Mouse (Mus musculus) embryo, embryonic 10 days (tissue): ENCODE data around the gene Apbb2.

Source experiments
- DNase-seq: peaks from one replicate; pipeline ENCODE4 v3.0.0-alpha.2; 2015; ENCODE audit warnings: low spot score

Apbb2 gene

GRCm38 (mm10) chr5:66602287-66602820 is 16.2 kb downstream of the Apbb2 start:
- no peak for DNase-seq

DNA sequence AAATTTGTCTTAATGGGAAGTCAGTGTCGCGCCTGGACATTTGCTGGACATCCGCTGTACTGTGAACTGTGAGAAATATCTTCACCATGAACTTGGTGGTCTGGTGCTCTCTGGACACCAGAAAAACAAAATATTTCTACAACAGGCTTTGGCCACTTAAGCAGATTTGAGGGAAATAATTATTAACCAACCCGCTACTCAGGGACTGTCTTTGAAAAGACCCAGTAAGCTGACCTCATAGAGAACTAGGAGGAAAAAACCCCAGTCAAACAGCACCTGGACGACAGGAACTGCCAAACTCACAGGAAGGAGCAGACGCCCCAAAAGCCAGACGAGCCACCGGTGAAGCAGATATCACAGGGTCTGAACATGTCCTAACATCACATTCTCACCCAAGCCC is 18.2 kb downstream of the Apbb2 start:
- no peak for DNase-seq

DNA sequence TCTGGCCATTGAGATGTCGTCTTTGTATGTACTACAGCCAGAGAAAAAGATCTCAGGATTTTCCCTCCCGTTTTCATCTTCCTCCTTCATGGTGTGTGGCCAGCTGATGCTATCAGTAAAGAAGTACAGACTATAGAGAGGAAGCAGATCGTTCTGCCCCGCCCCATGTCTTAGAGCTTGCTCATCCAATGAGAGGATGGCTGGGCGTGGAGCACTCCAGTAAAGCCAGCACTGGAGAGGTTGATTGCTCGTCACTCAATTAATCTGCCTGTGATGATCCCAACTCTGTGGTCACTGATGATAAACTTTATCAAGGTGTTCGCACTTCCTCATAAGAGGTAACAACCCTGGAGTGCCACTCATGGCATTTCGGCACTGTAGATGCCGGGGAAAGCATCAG is 18.7 kb downstream of the Apbb2 start:
- DNase-seq = no peak

DNA sequence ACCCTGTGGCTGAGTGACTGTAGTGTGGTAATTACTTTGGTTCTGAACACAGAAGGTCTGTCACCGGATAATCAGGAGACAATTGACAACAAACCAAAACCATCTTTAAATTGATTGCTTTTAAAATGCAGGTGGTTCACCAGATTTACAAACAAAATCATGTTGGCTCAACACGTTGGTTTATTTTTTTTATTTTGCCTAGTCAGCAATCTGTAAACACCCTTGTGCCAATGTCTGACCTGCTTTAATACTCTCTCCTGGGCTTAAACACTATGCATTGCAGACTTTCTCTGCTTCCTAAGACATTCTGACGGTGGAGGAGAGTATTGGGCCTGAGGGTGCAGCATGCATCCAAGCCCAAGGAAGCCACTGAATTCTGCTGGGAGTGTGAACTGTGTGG is 22.3 kb downstream of the Apbb2 start:
- DNase-seq = no peak

- no peak for DNase-seq
Measured at GRCm38 (mm10) chr5:66594881-66595280, 23.7 kb downstream of the Apbb2 start.

DNA sequence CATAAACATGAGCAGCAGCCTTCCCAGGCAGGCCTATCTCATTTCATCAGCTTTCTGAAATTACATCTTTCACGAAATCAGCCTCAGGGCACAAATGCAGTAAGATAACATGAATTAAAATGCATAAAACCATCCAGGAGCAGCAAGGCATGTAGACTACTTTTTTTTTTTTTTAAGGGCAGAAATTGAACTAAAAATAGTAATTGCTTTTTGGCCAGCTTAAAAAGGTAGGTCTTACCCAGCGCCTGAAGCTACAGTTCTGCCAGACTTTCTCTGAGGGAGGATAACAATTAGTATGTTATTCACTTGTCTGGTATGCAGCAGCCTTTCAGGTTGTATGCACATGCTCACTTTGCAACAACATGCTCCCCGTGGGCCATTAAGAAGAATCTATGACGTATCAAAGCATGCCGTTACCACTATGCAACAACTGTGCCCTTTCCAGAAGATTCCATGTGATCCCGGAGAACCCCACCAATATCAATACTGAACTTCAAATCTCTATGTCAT is 32.3 kb downstream of the Apbb2 start:
- no peak for DNase-seq

GRCm38 (mm10) chr5:66583019-66583406 is 35.6 kb downstream of the Apbb2 start:
- DNase-seq = no peak

GRCm38 (mm10) chr5:66582281-66583018 is 36.1 kb downstream of the Apbb2 start:
- DNase-seq = no peak

DNA sequence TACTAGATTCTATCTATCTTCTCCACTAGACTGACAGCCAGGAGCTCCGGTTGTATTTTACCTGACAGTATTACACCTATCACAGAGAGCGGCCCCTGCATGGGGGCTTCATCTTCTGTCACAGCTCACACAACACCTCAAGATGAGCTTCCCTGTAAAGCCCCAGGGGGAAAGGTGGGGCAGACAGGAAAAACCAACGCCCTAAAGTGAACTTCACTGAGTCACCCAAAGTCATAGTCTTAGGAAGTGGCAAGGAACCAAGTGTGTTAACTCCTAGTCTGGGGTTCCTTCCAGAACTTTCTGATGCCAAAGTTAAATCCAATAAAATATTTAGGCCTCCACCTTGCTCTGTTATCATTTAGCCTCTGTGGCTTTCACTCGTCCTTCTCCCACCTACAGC is 39.5 kb downstream of the Apbb2 start:
- DNase-seq = no peak

DNA sequence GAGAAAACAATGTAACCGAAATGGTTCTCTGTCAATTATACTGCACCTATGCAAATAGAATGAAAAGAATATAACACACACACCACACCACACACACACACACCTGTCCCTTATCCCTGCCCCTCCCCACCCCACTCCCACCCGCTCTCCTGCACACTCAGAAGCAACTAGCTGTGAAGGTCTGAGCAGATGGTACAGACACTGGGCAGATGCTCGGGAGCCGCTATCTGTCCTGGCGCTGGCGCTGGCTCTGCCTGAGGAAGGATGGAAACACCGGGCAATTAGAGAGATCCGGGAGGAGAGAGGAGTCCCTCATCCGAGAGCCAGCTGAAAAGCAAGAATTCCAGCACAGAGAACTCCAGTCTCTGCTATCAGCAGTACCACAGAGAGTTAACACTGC is 42.3 kb downstream of the Apbb2 start:
- no peak for DNase-seq

- no peak for DNase-seq
Measured at GRCm38 (mm10) chr5:66575148-66575547, 43.4 kb downstream of the Apbb2 start.

DNA sequence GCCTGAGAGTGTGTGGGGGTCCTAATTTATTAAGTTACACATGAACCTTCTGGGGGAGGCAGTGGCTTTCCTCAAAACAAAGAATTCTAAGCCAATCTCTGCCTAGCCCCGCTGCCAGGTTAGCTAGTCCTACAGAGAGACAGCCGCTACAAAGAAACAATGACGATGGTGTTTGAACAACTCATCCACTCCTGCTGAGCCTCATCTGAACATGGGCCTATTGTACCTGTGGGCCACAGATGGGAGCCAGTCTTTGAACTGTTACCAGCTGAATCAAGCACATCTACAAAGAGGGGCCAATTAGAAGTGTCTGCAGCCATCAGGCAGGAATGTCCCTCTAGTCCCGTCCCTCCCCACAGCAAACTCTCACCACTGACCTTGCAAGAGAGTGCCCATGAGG is 45.3 kb downstream of the Apbb2 start:
- no peak for DNase-seq

GRCm38 (mm10) chr5:66572086-66572855 is 46.3 kb downstream of the Apbb2 start:
- DNase-seq = no peak

DNA sequence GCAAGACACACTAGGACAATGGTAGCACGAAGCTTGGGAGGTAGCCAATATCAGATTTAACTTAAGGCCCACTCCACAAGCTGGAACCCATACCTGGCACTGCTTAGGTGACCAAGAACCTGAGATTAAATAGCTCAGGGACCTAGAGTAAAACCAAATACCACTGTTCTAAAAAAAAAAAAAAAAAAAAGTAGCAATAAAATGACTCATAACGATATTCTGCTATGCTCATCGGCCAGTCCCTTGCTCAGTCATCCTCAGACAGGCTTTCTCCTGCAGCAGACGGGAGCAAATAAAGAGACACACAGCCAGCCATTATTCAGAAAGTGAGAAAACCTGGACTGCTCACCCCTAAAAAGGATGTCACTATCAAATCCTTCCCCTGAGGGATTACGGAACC is 47.9 kb downstream of the Apbb2 start:
- DNase-seq = no peak

DNA sequence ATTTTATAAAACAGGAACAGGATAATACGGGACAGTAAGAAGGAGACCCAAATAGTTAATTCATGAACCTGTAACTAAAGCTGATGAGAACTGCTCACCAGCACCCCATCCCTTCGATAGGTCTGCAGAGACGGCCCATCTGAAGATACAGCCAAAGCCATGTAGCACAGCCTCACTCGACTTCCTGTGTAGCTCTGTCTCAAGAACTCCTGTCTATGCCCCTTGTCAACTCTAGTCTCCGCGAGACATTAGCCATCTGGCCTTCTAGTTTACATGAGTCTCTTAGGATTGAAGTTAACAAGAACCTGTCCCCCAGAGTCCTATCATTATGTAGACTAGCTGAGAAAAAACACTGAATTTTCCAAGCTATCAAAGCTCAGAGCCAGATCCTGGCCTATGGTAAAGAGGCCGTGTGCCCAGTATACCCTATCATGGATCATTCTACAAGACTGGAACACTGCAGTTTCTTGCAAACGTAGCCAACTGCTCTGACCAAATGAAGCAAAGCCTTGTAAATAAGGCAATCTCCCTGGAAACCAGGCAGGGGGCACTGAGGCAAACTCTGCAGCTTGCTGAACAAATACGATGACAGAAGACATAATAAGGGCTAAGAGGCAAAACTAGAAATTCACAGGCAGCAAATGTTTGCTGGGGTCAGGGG is 49.3 kb downstream of the Apbb2 start:
- no peak for DNase-seq

GRCm38 (mm10) chr5:66568002-66568401 is 50.6 kb downstream of the Apbb2 start:
- no peak for DNase-seq

GRCm38 (mm10) chr5:66567424-66567823 is 51.2 kb downstream of the Apbb2 start:
- no peak for DNase-seq

- DNase-seq = no peak
Measured at GRCm38 (mm10) chr5:66559591-66560175, 58.9 kb downstream of the Apbb2 start.

- DNase-seq = no peak
Measured at GRCm38 (mm10) chr5:66558094-66558493, 60.5 kb downstream of the Apbb2 start.

DNA sequence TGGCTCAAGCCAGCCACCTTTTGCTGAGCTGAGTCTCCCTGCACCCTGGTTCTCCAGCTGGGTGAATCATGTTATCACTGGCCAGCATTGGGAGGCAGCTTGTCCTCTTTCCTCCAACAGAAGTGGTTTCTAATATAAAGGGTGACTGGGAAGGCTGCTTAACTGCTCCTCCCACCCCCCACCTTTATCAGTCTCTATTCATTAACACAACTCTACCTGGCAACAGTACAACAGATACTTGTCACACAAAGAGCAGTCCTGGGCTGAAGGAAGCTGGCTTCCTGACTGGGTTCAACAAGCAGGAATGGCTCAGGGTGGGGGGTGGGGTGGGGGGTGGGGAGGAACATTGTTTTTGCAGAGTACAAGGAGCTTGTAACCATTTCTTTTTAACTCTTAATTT is 64.7 kb downstream of the Apbb2 start:
- DNase-seq = no peak

DNA sequence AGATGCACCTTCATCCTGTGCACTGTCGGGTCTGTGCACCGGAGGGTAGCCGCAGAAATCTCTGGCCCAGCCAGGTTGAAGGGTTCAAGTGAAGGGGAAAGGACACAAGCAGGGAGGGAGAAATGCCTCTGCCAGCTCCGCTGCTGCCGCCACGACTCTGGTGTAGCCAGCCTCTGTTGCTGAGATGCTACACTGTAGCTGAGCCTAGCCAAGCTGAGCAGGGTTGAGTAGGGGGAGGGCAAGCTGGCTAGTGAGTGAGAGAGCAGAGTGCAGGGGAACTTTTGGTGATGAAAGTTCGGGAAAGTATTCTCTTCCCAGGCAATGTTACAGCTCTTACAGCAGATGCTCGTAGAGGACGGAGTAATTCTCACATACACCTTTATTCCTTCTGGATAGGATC is 66.3 kb downstream of the Apbb2 start:
- no peak for DNase-seq

GRCm38 (mm10) chr5:66550292-66550691 is 68.3 kb downstream of the Apbb2 start:
- DNase-seq = no peak
